Mouse (Mus musculus) liver, postnatal 0 days (tissue): ENCODE measurements around the gene Pard3.

Experiments
- CTCF ChIP-seq: sonication (generic); IDR thresholded peaks from 2 replicates; pipeline ENCODE4 v1.5.1; 2016; ENCODE audit warnings: antibody characterized with exemption, low read depth
- EP300 ChIP-seq: IDR thresholded peaks from 2 replicates; pipeline ENCODE4 v1.6.1; 2016; ENCODE audit warnings: antibody characterized with exemption, low read depth, mild to moderate bottlenecking

GRCm38 (mm10) chr8:127144562-127144961 lies 80.9 kb downstream of the Pard3 start:
- TF ChIP-seq CTCF (no peak), EP300 (no peak)
